Mouse (Mus musculus) ES-E14 (cell line): ENCODE measurements around the gene Gna15.

Experiments
- CHD2 ChIP-seq: IDR thresholded peaks from 2 replicates; pipeline ENCODE4 v1.6.1; 2014; ENCODE audit warnings: mild to moderate bottlenecking, low read depth, low read length, inconsistent platforms
- ZC3H11A ChIP-seq: IDR thresholded peaks from 2 replicates; pipeline ENCODE4 v1.6.1; 2012; ENCODE audit warnings: low read depth, mild to moderate bottlenecking, inconsistent platforms, low read length, borderline replicate concordance

DNA sequence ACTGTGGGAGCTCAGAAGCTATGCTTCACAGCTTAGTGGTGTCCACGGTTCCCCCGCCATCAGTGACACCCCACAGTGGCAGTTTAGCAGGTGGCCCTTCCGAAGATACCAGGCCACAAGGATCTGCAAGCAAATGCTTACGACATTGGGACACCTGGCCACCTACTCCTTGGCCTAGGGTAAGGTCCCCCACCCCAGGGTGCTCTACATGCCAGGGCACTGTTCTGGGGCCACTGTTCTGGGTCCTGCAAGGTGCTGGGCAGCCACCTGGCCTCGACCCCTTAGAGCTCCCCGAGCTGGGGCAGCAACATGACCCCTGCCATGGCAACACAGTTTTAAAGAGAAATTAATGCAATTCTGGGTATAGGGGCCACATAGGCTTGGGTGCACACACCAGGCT, 28.9 kb downstream of the Gna15 start:
- TF ChIP-seq ZC3H11A (no peak), CHD2 (no peak)
